Comparison of ENCODE assay signal across 14 mouse cellular contexts in the genomic region with DNA sequence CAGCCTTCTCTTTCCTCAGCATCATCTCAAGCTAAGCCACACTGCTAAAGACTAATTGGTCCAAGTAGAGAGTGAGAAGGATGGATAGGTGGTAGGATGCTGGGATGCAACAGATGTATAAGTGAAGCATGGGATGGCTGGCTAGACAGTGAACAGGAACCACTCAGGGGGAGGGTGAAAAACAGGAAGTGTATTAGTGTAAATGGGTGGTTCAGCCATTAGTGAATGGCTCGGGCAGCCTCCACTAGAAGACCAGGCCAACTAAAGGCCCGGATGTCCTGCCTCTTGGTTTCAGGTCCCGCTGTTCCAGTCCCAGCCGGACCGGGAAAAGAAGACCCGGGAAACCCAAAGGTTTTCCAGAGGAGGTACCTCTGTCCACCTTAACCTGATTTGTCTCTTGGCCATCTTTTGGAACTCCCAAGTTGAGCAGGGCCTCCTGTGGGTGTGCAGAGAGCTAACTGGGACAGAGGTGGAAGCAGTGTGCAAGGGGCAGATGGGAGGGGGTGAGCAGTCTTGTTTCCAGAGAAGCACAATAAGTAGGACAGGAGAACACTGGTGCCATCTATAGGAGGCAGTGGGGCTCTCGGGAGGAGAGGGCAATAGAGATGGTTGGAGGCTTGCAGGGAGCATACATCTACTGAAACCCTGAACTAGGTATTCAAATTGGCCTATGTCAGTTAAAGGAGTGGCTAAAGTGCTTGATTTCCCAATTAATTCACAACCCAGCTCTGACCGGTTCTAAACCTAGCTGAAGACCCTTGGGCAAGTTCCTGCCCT. TPM values are rescaled to one million over a fixed set of nuclear protein-coding genes. Genes with fewer than 3 reads are reported as not detected.
A peak's percentile ranks its signal among the peaks of the same experiment; 100 is the strongest.
DNase-seq lines count a peak whose midpoint lies in the region; ATAC-seq lines count a peak whose summit lies in the region.
"Had no signal": no experiment of that assay in that cellular context is flagged by ENCODE, and none has a peak within 500 bp of the region (broad histone marks: within the 10 kb centered on the region; RNA-seq: fewer than 3 reads in every experiment).

No protein-coding gene starts in this region.

- peak; percentile 38 for ATAC-seq in granulocyte monocyte progenitor cell, adult 5-6 weeks (replicated peaks; ENCODE audit: poor library complexity, severe bottlenecking)
- ATAC-seq in neutrophil, adult 5-6 weeks (ENCODE audit: extremely low read depth, insufficient number of reproducible peaks, low FRiP score, poor library complexity, severe bottlenecking) = peak; percentile 48
- ATAC-seq: forebrain, embryonic 16.5 days; inflammation-experienced regulatory T-cells, adult 6 months had no signal

- DNase-seq in retina, postnatal 1 day = peak; percentile 17
- no peak for DNase-seq in retina, embryonic 14.5 days (ENCODE audit: low spot score)
- no peak for DNase-seq in embryo, embryonic 11 days
- DNase-seq in spleen, postnatal 14 days (ENCODE audit: low spot score in 2 of 2) = no peak
- DNase-seq: adrenal gland, adult 2 months; adrenal gland, postnatal 25 days; cerebellum, adult 8-10 months; cerebellum, postnatal 14 days; gastrocnemius, postnatal 10 days had no signal

RNA-seq across cellular contexts. Expression of a gene that starts 5.7 kb away (rescaled TPM):
- 1.4 and 2.0 TPM in 2 replicates for total RNA-seq in granulocyte monocyte progenitor cell, adult 5-6 weeks (2014; fragmentation: Nextera tagmentation)
- total RNA-seq in granulocyte monocyte progenitor cell, adult 5-6 weeks (2017) = 0.30 TPM in 1 of 2 replicates, not detected in the other
- total RNA-seq in neutrophil, adult 5-6 weeks (2017) = 31.9 and 35.6 TPM in 2 replicates

RNA-seq across cellular contexts. Expression of a gene that starts 6.8 kb away (rescaled TPM):
- 10.9 and 29.0 TPM in 2 replicates for total RNA-seq in granulocyte monocyte progenitor cell, adult 5-6 weeks (2014; fragmentation: Nextera tagmentation)
- 3.0 and 4.7 TPM in 2 replicates for total RNA-seq in granulocyte monocyte progenitor cell, adult 5-6 weeks (2017)
- total RNA-seq in neutrophil, adult 5-6 weeks (2017) = 7.6 and 8.0 TPM in 2 replicates
- total RNA-seq: MEL had no signal

RNA-seq across cellular contexts. Expression of a gene that starts 22.7 kb away (rescaled TPM):
- total RNA-seq in granulocyte monocyte progenitor cell, adult 5-6 weeks (2014; fragmentation: Nextera tagmentation) = 7.9 and 8.7 TPM in 2 replicates
- total RNA-seq in granulocyte monocyte progenitor cell, adult 5-6 weeks (2017) = 9.4 and 10.3 TPM in 2 replicates
- total RNA-seq in neutrophil, adult 5-6 weeks (2017) = 1,102 and 1,145 TPM in 2 replicates
- total RNA-seq: adrenal gland, postnatal 25 days had no signal

Comparison
In these comparisons a context has a peak if more than half of its experiments do, and no peak if none do; other contexts are left out.
1. RNA of a gene that starts 5.7 kb away (total RNA-seq): 31.9 to 35.6 TPM in neutrophil, adult 5-6 weeks; 0.30 to 2.0 TPM in granulocyte monocyte progenitor cell, adult 5-6 weeks; every median in the first group is over 10 times any median in the second.
2. RNA of a gene that starts 22.7 kb away (total RNA-seq): 1,102 to 1,145 TPM in neutrophil, adult 5-6 weeks; 7.9 to 10.3 TPM in granulocyte monocyte progenitor cell, adult 5-6 weeks; every median in the first group is over 10 times any median in the second.